Mouse (Mus musculus): ENCODE data around the gene Maats1. TPM values are rescaled to one million over a fixed set of nuclear protein-coding genes. Genes with fewer than 3 reads are reported as not detected.
A peak's percentile ranks its signal among the peaks of the same experiment; 100 is the strongest.
"Not testable (repeated sequence)": the region's sequence is repeated elsewhere in the genome, so short reads cannot be mapped to it uniquely, and the experiment has no call there.

The Maats1 gene
- polyA plus RNA-seq, 1 experiment from 2014 or later = 0.61 TPM

GRCm38 (mm10) chr16:38344941-38345725 is 3.2 kb upstream of the Maats1 start:
- Histone ChIP-seq H3K9me3 (replicated peaks) (no peaks in the 10 kb centered on the region), H3K4me1 (peaks cover 20% of the 10 kb centered on the region), H3K4me2 (no peak overlapping the region), H3K36me3 (ENCODE audit: poor library complexity, severe bottlenecking) (peaks cover 11% of the 10 kb centered on the region), H3K9ac (no peak overlapping the region), H3K4me3 (no peak overlapping the region), H3K27ac (no peak overlapping the region), H3K27me3 (no peaks in the 10 kb centered on the region)
- WGBS = 88% methylated on average over 3 of the region's 3 CpGs
- ATAC-seq = no peak

GRCm38 (mm10) chr16:38338077-38338476 is 3.9 kb downstream of the Maats1 start:
- H3K36me3 ChIP-seq (ENCODE audit: poor library complexity, severe bottlenecking); H3K9me3 ChIP-seq (replicated peaks); H3K4me3 ChIP-seq; ATAC-seq; H3K27ac ChIP-seq; H3K4me2 ChIP-seq; H3K4me1 ChIP-seq; H3K27me3 ChIP-seq; H3K9ac ChIP-seq: not testable (repeated sequence)
- 86% methylated on average over 4 of the region's 4 CpGs for WGBS

- Histone ChIP-seq H3K27me3 (no peaks in the 10 kb centered on the region), H3K4me1 (no peaks in the 10 kb centered on the region), H3K27ac (no peak overlapping the region), H3K9ac (no peak overlapping the region), H3K4me2 (no peak overlapping the region), H3K9me3 (replicated peaks) (no peaks in the 10 kb centered on the region), H3K36me3 (ENCODE audit: poor library complexity, severe bottlenecking) (no peaks in the 10 kb centered on the region), H3K4me3 (no peak overlapping the region)
- ATAC-seq = no peak
- WGBS = 44% methylated on average over 6 of the region's 6 CpGs
These were observed 7.5 kb downstream of the Maats1 start for GRCm38 (mm10) chr16:38334431-38334830.

GRCm38 (mm10) chr16:38329340-38329739 is 12.6 kb downstream of the Maats1 start:
- Histone ChIP-seq H3K36me3 (ENCODE audit: poor library complexity, severe bottlenecking) (no peaks in the 10 kb centered on the region), H3K9ac (no peak overlapping the region), H3K27ac (no peak overlapping the region), H3K27me3 (no peaks in the 10 kb centered on the region), H3K9me3 (replicated peaks) (no peaks in the 10 kb centered on the region), H3K4me2 (no peak overlapping the region), H3K4me3 (no peak overlapping the region), H3K4me1 (no peaks in the 10 kb centered on the region)
- WGBS = 94% methylated on average over 3 of the region's 3 CpGs
- no peak for ATAC-seq

GRCm38 (mm10) chr16:38326778-38327397 is 15.1 kb downstream of the Maats1 start:
- H3K9me3 ChIP-seq (replicated peaks) = no peaks in the 10 kb centered on the region
- H3K4me2 ChIP-seq = no peak overlapping the region
- no peak overlapping the region for H3K4me3 ChIP-seq
- no peak for ATAC-seq
- no peaks in the 10 kb centered on the region for H3K4me1 ChIP-seq
- WGBS = 84% methylated on average over 11 of the region's 11 CpGs
- no peak overlapping the region for H3K9ac ChIP-seq
- no peaks in the 10 kb centered on the region for H3K36me3 ChIP-seq (ENCODE audit: poor library complexity, severe bottlenecking)
- H3K27me3 ChIP-seq = no peaks in the 10 kb centered on the region
- no peak overlapping the region for H3K27ac ChIP-seq

- no peak overlapping the region for H3K4me3 ChIP-seq
- no peaks in the 10 kb centered on the region for H3K27me3 ChIP-seq
- H3K4me1 ChIP-seq = no peaks in the 10 kb centered on the region
- no peaks in the 10 kb centered on the region for H3K9me3 ChIP-seq (replicated peaks)
- H3K4me2 ChIP-seq = no peak overlapping the region
- ATAC-seq = no peak
- 91% methylated on average over 15 of the region's 15 CpGs for WGBS
- no peak overlapping the region for H3K27ac ChIP-seq
- no peak overlapping the region for H3K9ac ChIP-seq
- no peaks in the 10 kb centered on the region for H3K36me3 ChIP-seq (ENCODE audit: poor library complexity, severe bottlenecking)
These were observed 17.6 kb downstream of the Maats1 start for GRCm38 (mm10) chr16:38324311-38324710.

- H3K27ac ChIP-seq = no peak overlapping the region
- H3K36me3 ChIP-seq (ENCODE audit: poor library complexity, severe bottlenecking) = no peaks in the 10 kb centered on the region
- ATAC-seq = peak; percentile 85
- peak overlapping the region; percentile 53 for H3K4me2 ChIP-seq
- peak overlapping the region; percentile 17 for H3K4me3 ChIP-seq
- WGBS = 36% methylated on average over 17 of the region's 17 CpGs
- H3K9me3 ChIP-seq (replicated peaks) = no peaks in the 10 kb centered on the region
- no peaks in the 10 kb centered on the region for H3K27me3 ChIP-seq
- H3K9ac ChIP-seq = peak overlapping the region; percentile 50; the same call in 1 of the 2 replicates
- H3K4me1 ChIP-seq = no peaks in the 10 kb centered on the region
These were observed 20.4 kb downstream of the Maats1 start for GRCm38 (mm10) chr16:38321452-38321935.

- no peaks in the 10 kb centered on the region for H3K36me3 ChIP-seq (ENCODE audit: poor library complexity, severe bottlenecking)
- H3K9me3 ChIP-seq (replicated peaks) = no peaks in the 10 kb centered on the region
- H3K9ac ChIP-seq = no peak overlapping the region
- H3K4me2 ChIP-seq = no peak overlapping the region
- no peak overlapping the region for H3K4me3 ChIP-seq
- H3K27me3 ChIP-seq = no peaks in the 10 kb centered on the region
- 89% methylated on average over 4 of the region's 4 CpGs for WGBS
- no peaks in the 10 kb centered on the region for H3K4me1 ChIP-seq
- H3K27ac ChIP-seq = no peak overlapping the region
- no peak for ATAC-seq
These were observed 22.9 kb downstream of the Maats1 start for GRCm38 (mm10) chr16:38319087-38319486.

GRCm38 (mm10) chr16:38318492-38318891 is 23.5 kb downstream of the Maats1 start:
- 77% methylated on average over 9 of the region's 9 CpGs for WGBS
- Histone ChIP-seq H3K9me3 (replicated peaks) (no peaks in the 10 kb centered on the region), H3K27ac (no peak overlapping the region), H3K27me3 (no peaks in the 10 kb centered on the region), H3K4me2 (no peak overlapping the region), H3K4me3 (no peak overlapping the region), H3K9ac (no peak overlapping the region), H3K4me1 (no peaks in the 10 kb centered on the region), H3K36me3 (ENCODE audit: poor library complexity, severe bottlenecking) (no peaks in the 10 kb centered on the region)
- no peak for ATAC-seq

GRCm38 (mm10) chr16:38308195-38308594 is 33.7 kb downstream of the Maats1 start:
- Histone ChIP-seq H3K4me2 (no peak overlapping the region), H3K27ac (no peak overlapping the region), H3K27me3 (no peaks in the 10 kb centered on the region), H3K4me3 (no peak overlapping the region), H3K4me1 (no peaks in the 10 kb centered on the region), H3K9ac (no peak overlapping the region), H3K36me3 (ENCODE audit: poor library complexity, severe bottlenecking) (no peaks in the 10 kb centered on the region), H3K9me3 (replicated peaks) (no peaks in the 10 kb centered on the region)
- 68% methylated on average over 11 of the region's 11 CpGs for WGBS
- ATAC-seq = no peak

- H3K9me3 ChIP-seq (replicated peaks) = no peaks in the 10 kb centered on the region
- H3K4me2 ChIP-seq = no peak overlapping the region
- H3K27ac ChIP-seq = no peak overlapping the region
- no peak for ATAC-seq
- no peak overlapping the region for H3K4me3 ChIP-seq
- H3K4me1 ChIP-seq = no peaks in the 10 kb centered on the region
- no peaks in the 10 kb centered on the region for H3K36me3 ChIP-seq (ENCODE audit: poor library complexity, severe bottlenecking)
- WGBS = 49% methylated on average over 7 of the region's 7 CpGs
- H3K9ac ChIP-seq = no peak overlapping the region
- no peaks in the 10 kb centered on the region for H3K27me3 ChIP-seq
These were observed 34.3 kb downstream of the Maats1 start for GRCm38 (mm10) chr16:38307651-38308050.

GRCm38 (mm10) chr16:38307221-38307605 is 34.7 kb downstream of the Maats1 start:
- no peaks in the 10 kb centered on the region for H3K27me3 ChIP-seq
- H3K27ac ChIP-seq = no peak overlapping the region
- no peak for ATAC-seq
- no peak overlapping the region for H3K4me2 ChIP-seq
- WGBS = 26% methylated on average over 5 of the region's 5 CpGs
- H3K9me3 ChIP-seq (replicated peaks) = no peaks in the 10 kb centered on the region
- no peak overlapping the region for H3K9ac ChIP-seq
- H3K4me1 ChIP-seq = no peaks in the 10 kb centered on the region
- no peaks in the 10 kb centered on the region for H3K36me3 ChIP-seq (ENCODE audit: poor library complexity, severe bottlenecking)
- no peak overlapping the region for H3K4me3 ChIP-seq

Data from forebrain, embryonic 13.5 days (tissue).